Mouse (Mus musculus) c-Kit-negative CD71-positive TER-119-positive erythroid progenitor cells, embryonic 14.5 days (primary cell): ENCODE results near the gene Cxcr5.

ENCODE experiments used
- DNase-seq: peaks from one replicate; pipeline ENCODE4 v3.0.0-alpha.2; 2013; ENCODE audit warnings: low read depth, low spot score

The Cxcr5 gene

GRCm38 (mm10) chr9:44494863-44495809, 66.5 kb downstream of the Cxcr5 start:
- DNase-seq: no peak

DNA sequence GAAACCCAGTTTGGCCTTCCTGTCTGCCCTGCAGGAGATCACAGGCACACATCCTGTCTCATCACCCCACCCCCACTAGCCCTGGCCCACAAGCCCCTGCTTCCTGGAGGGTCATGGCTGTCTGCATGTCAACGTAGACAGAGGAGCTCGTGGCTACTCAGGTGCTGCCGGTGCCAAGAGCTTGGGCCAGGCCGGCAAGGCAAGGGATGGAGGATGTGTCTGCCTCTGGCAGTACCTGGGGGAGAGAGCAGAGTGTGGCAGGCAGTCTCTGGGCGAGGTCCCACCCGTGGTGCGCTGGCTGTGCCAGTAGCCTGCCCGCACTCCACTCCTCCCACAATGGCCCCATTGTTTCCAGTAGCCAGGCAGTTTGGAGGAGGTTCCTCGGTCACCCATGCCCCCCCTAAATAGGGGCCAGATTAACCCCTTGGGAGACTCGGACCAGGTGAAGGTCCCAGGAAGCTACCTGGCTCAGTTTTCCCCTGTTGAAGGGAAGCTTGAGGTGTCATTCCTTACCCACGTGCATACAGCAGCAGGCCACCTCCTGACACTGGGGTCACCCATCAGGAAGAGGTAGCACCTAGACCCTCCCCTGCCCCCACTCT, 67.3 kb downstream of the Cxcr5 start:
- no peak for DNase-seq

DNA sequence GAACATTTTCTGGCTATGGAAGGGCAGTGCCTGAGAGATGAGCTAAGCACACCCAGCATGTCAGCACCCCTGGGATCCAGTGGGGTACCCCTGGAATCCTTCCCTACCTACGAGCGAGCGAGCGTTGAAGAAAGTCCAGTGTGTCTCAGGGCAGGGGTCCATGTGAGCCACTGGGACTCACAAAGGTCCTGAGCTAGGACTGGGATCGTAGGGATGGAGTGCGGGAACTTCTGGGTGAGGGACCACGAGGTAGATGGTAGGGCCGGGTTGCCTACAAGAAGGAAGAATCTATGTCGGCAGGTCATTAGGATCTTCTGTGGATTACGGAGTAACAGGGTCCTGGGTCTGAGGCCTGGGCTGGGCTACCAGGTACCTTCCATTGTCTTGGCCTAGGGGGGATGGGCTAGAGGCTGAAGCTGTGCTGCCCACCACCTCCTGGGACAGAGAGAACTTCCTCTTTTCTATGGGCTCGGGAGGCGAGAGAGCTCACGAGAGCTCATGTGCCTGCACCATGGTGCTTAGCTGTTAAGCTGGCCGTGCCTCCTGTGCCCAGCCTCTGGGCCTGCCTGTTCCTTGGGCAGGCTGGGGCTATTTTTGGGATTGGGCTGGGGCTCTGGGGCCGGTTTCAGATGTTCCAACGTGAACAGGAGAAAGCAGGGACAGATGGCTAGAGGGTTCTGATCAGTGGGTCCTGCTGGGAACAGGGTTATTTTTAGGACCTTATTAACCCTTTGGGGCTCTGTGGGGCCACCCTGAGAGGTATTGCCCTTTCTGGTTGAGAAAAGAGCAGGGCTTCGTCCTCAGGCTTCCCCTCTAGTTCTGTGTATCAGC, 68.8 kb downstream of the Cxcr5 start:
- no peak for DNase-seq

DNA sequence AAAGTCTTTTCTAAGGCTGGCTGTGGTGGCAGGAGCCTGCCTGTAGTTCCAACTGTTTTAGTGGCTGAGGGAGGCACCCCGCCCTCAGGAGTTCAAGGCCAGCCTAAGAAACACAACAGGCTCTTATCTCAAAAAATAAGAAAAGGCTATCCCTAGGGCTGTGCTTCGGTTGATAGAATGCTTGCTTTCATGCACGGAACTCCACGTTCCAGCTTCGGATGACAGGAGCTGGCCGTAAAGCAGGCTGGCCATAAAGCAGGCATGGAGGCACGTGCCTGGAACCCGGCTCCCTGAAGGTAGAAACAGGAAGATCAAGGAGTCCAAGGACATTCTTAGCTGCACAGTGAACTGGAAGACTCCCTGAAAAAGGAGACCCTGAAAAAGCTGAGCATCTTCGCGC, 70.3 kb downstream of the Cxcr5 start:
- no peak for DNase-seq

DNA sequence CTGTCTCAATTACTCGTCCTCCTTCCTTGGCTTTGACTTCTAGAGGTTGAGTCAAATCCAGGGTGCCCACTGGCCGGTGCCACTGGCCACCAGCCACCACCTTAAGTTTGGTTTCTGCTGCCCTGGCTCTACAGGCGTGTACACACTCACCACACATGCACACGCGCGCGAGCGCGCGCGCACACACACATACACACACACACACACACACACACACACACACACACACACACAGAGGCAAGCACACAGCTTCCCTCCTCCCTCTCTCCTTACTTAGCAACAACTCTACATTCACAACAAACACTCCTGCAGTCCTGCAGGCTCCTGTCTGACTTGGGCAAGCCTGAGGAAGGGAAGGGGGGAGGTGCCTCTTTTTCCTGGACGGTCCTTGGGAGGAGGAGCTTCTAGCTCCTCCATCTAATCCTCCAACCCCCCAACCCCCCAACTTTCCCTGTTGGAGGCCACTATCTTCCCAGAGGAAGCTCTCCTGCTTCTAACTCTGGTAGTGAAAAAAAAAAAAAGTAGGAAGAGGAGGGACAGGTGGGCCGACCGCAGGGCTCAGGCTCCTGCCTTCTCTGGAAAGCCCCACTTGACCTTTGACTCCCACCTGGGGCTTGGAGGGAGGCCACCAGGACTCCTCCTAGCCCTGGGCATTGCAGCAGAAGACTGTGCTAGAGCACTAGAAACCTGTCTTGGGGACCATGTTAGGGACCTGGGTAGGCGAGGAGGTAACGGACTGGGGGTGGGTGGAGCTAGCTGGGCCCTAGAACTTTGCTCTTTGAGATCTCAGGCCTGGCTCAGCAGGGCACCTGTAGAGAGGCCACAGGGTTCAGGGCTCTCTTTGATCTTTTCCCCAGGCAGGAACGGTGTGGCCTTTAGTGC, 71.3 kb downstream of the Cxcr5 start:
- DNase-seq: no peak

DNA sequence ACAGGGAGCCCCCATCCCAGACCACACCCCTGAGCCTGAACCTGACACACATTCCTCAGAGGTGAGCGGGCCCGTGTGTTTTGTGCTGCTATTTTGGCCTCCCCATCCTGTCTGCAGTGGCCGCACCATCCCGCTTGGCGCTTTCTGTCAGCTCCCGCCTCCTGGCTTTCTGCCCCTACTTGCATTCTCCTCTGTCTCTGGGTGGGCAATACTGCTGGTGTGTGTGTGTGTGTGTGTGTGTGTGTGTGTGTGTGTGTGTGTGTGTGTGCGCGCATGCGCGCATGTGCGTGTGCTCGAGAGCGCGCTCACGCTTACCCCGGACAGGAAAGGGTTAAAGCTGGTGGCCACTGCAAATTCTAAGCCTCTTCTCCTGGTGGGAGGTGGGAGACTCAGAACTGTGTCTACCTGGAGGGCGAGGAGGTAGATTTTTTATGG, 72.0 kb downstream of the Cxcr5 start:
- no peak for DNase-seq

GRCm38 (mm10) chr9:44488855-44489381, 72.8 kb downstream of the Cxcr5 start:
- DNase-seq: no peak

DNA sequence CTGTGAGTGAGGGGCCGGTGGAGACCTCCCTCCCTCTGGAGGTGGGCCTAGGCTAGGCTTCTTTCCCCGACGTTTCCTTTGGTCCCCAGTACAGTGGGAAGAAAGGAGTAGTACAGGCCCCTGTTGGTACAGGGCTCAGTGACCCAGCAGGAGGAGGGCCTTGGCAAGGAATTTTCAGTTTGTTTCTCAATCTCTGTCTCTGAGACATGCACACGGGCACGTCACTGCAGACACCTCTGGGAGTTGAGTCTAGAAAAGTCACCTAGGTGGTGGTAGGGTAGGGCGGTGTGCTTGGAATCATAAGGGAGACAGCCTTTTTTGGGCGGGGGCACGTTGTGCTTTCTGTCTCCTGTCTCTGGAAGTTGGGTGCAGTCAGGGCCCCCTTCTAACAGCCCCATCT, 73.3 kb downstream of the Cxcr5 start:
- DNase-seq: no peak

DNA sequence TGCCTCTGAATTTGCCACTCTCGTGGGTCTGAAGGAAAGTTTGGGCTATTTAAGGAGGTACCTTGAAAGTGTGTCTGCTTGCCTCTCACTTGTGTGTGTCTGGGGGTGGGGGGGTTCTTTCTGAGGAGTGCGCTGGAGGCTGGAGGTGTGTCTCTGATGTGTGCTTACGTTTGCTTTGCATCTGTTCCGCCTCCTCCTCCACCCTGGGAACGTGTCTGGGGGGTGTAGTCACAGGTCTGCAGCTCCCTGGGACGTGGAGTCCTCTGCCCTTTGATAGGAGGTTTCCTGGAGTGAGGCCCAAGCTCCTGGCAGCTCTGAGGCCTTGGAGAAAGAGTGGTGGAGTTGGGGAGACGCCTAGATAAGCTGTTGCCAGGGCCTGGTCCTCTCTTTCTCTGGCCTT, 74.2 kb downstream of the Cxcr5 start:
- no peak for DNase-seq

- DNase-seq: no peak
These were observed 74.8 kb downstream of the Cxcr5 start for GRCm38 (mm10) chr9:44486741-44487421.

- no peak for DNase-seq
These were observed 75.3 kb downstream of the Cxcr5 start for GRCm38 (mm10) chr9:44486335-44486734.

DNA sequence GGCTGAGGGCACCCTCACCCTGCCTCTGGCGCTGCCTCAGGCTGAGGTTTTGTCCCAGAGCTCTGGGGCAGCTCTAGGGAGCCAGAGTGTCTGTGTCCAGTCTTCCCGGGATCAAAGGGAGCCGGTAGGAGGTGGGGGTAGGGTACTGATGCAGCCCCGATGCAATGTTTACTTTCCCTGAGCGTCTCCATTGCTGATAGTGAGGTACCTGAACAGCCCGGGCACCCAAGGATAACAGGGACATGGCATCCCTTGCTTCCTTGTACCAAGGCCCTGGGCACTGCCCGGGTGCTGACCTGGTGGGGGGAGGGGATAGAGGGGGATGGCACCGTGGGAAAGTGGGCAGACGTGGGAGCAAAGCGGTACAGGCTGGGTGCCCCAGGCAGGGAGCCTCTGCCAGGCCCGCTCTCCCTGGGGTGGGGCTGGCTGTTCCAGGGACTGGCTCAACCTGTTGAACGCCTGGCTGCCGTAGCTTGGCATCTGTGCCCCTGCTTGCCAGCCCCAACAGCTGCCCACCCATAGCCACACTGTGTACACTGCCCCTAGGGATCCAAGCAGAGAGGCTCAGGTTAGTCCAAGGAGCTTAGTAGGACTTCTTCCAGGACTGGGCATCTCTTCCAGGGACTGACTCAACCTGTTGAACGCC, 76.0 kb downstream of the Cxcr5 start:
- no peak for DNase-seq

DNA sequence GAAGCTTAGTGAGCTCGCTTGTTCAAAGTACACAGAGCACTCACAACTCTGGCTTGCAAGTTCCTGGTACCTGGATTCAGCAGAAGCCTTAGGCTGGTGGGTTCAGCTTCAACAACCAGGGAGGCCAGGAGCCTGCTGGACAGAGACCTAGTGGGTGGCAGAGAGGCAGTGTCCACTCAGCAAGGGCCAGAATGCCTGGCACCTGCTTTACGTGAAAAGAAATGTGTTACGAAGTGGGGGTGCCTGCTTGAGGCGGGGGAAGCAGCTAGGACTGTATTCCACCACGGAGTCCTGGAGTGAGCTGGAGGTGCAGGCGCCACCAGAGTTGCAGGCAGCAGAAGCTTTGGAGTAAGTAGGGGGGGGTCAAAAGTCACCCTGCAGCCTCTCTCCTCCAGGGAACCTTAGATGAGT, 76.6 kb downstream of the Cxcr5 start:
- no peak for DNase-seq

DNA sequence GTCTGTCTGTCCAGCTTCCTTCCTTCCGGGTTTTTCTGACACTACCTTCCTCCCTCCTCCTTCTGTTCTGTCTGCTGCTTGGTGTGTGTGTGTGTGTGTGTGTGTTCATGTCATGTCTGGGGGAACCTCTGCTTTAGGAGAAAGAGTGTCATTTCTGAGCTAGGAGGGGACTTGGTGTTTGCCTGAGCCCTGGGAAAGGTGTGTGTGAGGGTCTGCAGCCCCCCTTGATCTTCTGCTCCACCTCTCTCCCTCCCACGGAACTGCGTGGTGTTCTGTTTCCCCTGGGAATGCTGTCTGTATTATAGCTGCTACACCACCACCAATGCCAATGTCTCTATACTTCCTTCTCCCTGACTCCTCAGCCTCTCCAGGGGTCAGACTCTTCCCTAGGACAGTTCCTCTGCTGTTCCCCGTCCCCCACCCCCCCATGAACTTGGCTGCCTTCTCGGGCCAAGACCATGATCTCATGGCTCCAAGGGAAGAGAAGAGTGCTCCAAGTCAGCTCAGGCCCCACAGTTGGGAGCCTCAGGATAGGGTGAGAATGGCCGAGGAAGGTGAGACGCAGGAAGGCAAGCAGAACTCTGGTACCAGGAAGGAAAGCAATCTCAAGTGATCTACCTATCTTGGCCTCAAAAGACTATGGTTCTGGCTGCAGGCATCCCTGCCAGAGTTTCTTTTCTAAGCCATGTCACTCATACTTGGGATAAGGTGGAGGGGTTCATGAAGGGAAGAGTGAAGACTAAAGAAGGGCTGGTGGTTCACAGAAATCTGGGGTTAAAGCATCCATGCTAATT, 77.2 kb downstream of the Cxcr5 start:
- no peak for DNase-seq

- no peak for DNase-seq
These were observed 78.1 kb downstream of the Cxcr5 start for GRCm38 (mm10) chr9:44483510-44484044.

- DNase-seq: no peak
These were observed 78.6 kb downstream of the Cxcr5 start for GRCm38 (mm10) chr9:44483041-44483509.

GRCm38 (mm10) chr9:44482552-44482951, 79.1 kb downstream of the Cxcr5 start, which contains the start of gene Bcl9l:
Gene Bcl9l (plus strand): TSS chr9:44482825.
- no peak for DNase-seq

- DNase-seq: no peak
These were observed 79.6 kb downstream of the Cxcr5 start for GRCm38 (mm10) chr9:44482112-44482511.
